In the genomic region with DNA sequence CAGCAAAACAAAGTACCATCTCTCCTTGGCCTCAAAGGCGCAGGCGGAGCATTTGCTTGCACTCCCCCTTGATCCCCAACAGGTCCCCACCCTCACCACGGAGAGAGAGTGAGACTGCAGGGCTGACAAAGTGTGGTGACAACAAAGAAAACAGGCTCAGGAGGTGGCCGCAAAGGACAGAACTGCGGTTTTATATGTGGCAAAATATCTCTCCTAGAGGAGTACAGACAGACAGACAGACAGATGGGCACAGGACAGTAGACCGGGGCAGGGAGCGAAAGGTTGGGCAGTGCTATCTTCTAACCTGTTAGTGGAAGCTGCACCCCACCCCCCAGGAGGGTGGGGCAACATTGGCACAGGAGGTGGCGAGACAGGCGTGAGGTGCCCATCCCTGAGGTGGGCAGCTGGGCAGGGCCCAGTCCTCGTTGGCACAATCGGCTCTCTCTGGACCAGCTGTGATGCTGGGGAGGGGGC, we compare ENCODE assay signal across 19 mouse cellular contexts. TPM values are rescaled to one million over a fixed set of nuclear protein-coding genes. Genes with fewer than 3 reads are reported as not detected.
A peak's percentile ranks its signal among the peaks of the same experiment; 100 is the strongest.
DNase-seq lines count a peak whose midpoint lies in the region; ATAC-seq lines count a peak whose summit lies in the region.
"Had no signal": no experiment of that assay in that cellular context is flagged by ENCODE, and none has a peak within 500 bp of the region (broad histone marks: within the 10 kb centered on the region; RNA-seq: fewer than 3 reads in every experiment).

No protein-coding gene starts in this region.

- 0 out of 2 replicates have a peak, but pooled peaks cover 3% of the 10 kb centered on the region for H3K36me3 ChIP-seq in heart, embryonic 16.5 days (ENCODE audit: control insufficient read depth, insufficient read depth)
- peaks cover 36% of the 10 kb centered on the region for H3K36me3 ChIP-seq in midbrain, embryonic 13.5 days
- H3K36me3 ChIP-seq: heart, embryonic 15.5 days; intestine, embryonic 15.5 days had no signal

- H3K9ac ChIP-seq in heart, embryonic 16.5 days (ENCODE audit: low read length) = no peak overlapping the region
- no peak overlapping the region for H3K9ac ChIP-seq in midbrain, embryonic 13.5 days (replicated peaks)
- H3K9ac ChIP-seq: forebrain, postnatal 0 days; heart, embryonic 15.5 days; intestine, embryonic 15.5 days; midbrain, embryonic 12.5 days; neural tube, embryonic 13.5 days had no signal

- no peak for DNase-seq in heart, postnatal 36 days
- peak; percentile 45 for DNase-seq in testis, postnatal 10 days (ENCODE audit: low spot score)
- DNase-seq in testis, postnatal 14 days (ENCODE audit: low spot score) = no peak
- peak; percentile 47 to 71 for DNase-seq in spleen, postnatal 4 days (ENCODE audit: low spot score in 2 of 2)
- DNase-seq in frontal cortex, postnatal 36 days (ENCODE audit: low spot score in 2 of 2) = no peak
- DNase-seq in lung, adult 18-20 months = no peak
- DNase-seq: adrenal gland, postnatal 10 days; forebrain, postnatal 0 days; kidney, postnatal 10 days; lung, postnatal 14 days; right cerebral cortex, adult 18-20 months had no signal

- no peak for ATAC-seq in heart, embryonic 16.5 days (replicated peaks; ENCODE audit: extremely low read depth, insufficient read depth, low FRiP score)
- ATAC-seq in midbrain, embryonic 13.5 days = no peak
- ATAC-seq: forebrain, postnatal 0 days; intestine, embryonic 15.5 days had no signal

- no peak overlapping the region for H3K4me3 ChIP-seq in heart, embryonic 16.5 days (ENCODE audit: low read length)
- H3K4me3 ChIP-seq in midbrain, embryonic 13.5 days (replicated peaks) = no peak overlapping the region
- H3K4me3 ChIP-seq: heart, embryonic 15.5 days; intestine, embryonic 15.5 days; midbrain, embryonic 12.5 days; neural tube, embryonic 13.5 days had no signal

- H3K9me3 ChIP-seq in heart, embryonic 16.5 days (replicated peaks; ENCODE audit: control insufficient read depth, low read length) = no peaks in the 10 kb centered on the region
- H3K9me3 ChIP-seq in midbrain, embryonic 13.5 days = no peaks in the 10 kb centered on the region
- H3K9me3 ChIP-seq: heart, embryonic 15.5 days; intestine, embryonic 15.5 days; midbrain, embryonic 12.5 days; neural tube, embryonic 13.5 days had no signal

- intact Hi-C loops in heart, postnatal 36 days (cut with DNase I) = no loop called here

- H3K27me3 ChIP-seq in heart, embryonic 16.5 days (ENCODE audit: control insufficient read depth, insufficient read depth, low read length) = peaks cover 26% of the 10 kb centered on the region
- peaks cover 10% of the 10 kb centered on the region; the same call in 1 of the 2 replicates for H3K27me3 ChIP-seq in midbrain, embryonic 13.5 days

- peak overlapping the region; percentile 48; the same call in 1 of the 2 replicates for H3K27ac ChIP-seq in heart, embryonic 16.5 days (ENCODE audit: low read length)
- H3K27ac ChIP-seq in midbrain, embryonic 13.5 days = no peak overlapping the region
- H3K27ac ChIP-seq: intestine, embryonic 15.5 days; midbrain, embryonic 12.5 days; neural tube, embryonic 13.5 days had no signal

- H3K4me2 ChIP-seq in heart, embryonic 16.5 days (ENCODE audit: low read depth, low read length) = no peak overlapping the region; the same call in 1 of the 2 replicates
- no peak overlapping the region for H3K4me2 ChIP-seq in midbrain, embryonic 13.5 days (replicated peaks)
- H3K4me2 ChIP-seq: intestine, embryonic 15.5 days; midbrain, embryonic 12.5 days; neural tube, embryonic 13.5 days had no signal

- WGBS in heart, embryonic 16.5 days = 40% methylated on average over 11 of the region's 11 CpGs
- WGBS in midbrain, embryonic 13.5 days = 34% methylated on average over 11 of the region's 11 CpGs

- peaks cover 16% of the 10 kb centered on the region for H3K4me1 ChIP-seq in heart, embryonic 16.5 days (ENCODE audit: control insufficient read depth, insufficient read depth, low read length)
- H3K4me1 ChIP-seq in midbrain, embryonic 13.5 days (replicated peaks) = peaks cover 28% of the 10 kb centered on the region

RNA-seq across cellular contexts. Expression of gene Arl5c, which starts 5.4 kb away (rescaled TPM):
- 7.7 and 13.2 TPM in 2 replicates for polyA plus RNA-seq in heart, embryonic 16.5 days (2015; fragmentation: Nextera tagmentation; extraction: Ambion mirVana)
- total RNA-seq in heart, postnatal 36 days (2021) = under 1 TPM; 0.65 to 0.80 TPM
- 8.0 and 10.5 TPM in 2 replicates for polyA plus RNA-seq in midbrain, embryonic 13.5 days (2015; fragmentation: Nextera tagmentation; extraction: Ambion mirVana)

RNA-seq across cellular contexts. Expression of gene Plxdc1, which starts 15.1 kb away (rescaled TPM):
- polyA plus RNA-seq in heart, embryonic 16.5 days (2015; fragmentation: Nextera tagmentation; extraction: Ambion mirVana) = 1.8 and 2.6 TPM in 2 replicates
- total RNA-seq in heart, postnatal 36 days (2021) = 1 to 10 TPM; 5.1 to 6.2 TPM
- 0.38 and 0.63 TPM in 2 replicates for polyA plus RNA-seq in midbrain, embryonic 13.5 days (2015; fragmentation: Nextera tagmentation; extraction: Ambion mirVana)

RNA-seq across cellular contexts. Expression of gene Cacnb1, which starts 21.4 kb away (rescaled TPM):
- polyA plus RNA-seq in heart, embryonic 16.5 days (2015; fragmentation: Nextera tagmentation; extraction: Ambion mirVana) = 6.3 and 6.7 TPM in 2 replicates
- 1 to 10 TPM; 6.1 to 6.2 TPM for total RNA-seq in heart, postnatal 36 days (2021)
- polyA plus RNA-seq in midbrain, embryonic 13.5 days (2015; fragmentation: Nextera tagmentation; extraction: Ambion mirVana) = 49.8 and 51.8 TPM in 2 replicates
- total RNA-seq: common myeloid progenitor, adult 5-6 weeks had no signal

RNA-seq across cellular contexts. Expression of gene Rpl19, which starts 25.1 kb away (rescaled TPM):
- polyA plus RNA-seq in heart, embryonic 16.5 days (2015; fragmentation: Nextera tagmentation; extraction: Ambion mirVana) = 596 and 670 TPM in 2 replicates
- 100 to 1,000 TPM; 537 to 577 TPM for total RNA-seq in heart, postnatal 36 days (2021)
- 699 and 710 TPM in 2 replicates for polyA plus RNA-seq in midbrain, embryonic 13.5 days (2015; fragmentation: Nextera tagmentation; extraction: Ambion mirVana)

RNA-seq across cellular contexts. Expression of gene Stac2, which starts 51.9 kb away (rescaled TPM):
- polyA plus RNA-seq in heart, embryonic 16.5 days (2015; fragmentation: Nextera tagmentation; extraction: Ambion mirVana) = 0.62 and 0.75 TPM in 2 replicates
- total RNA-seq in heart, postnatal 36 days (2021) = under 1 TPM in 1 of 2 experiments, not detected in 1; 0.17 TPM
- 1.6 and 1.7 TPM in 2 replicates for polyA plus RNA-seq in midbrain, embryonic 13.5 days (2015; fragmentation: Nextera tagmentation; extraction: Ambion mirVana)
- total RNA-seq: common myeloid progenitor, adult 5-6 weeks; liver, adult 2 months had no signal
- polyA plus RNA-seq: liver, adult 2 months had no signal

Comparison
In these comparisons a context has a peak if more than half of its experiments do, and no peak if none do; other contexts are left out.
1. DNase-seq: peak in testis, postnatal 10 days (single experiment) and spleen, postnatal 4 days (2 of 2); none in heart, postnatal 36 days (0 of 2), testis, postnatal 14 days (single experiment), frontal cortex, postnatal 36 days (0 of 2) and lung, adult 18-20 months (0 of 2).